Mouse (Mus musculus) retina, postnatal 1 day (tissue): ENCODE data around the gene Pkn3.
A peak's percentile ranks its signal among the peaks of the same experiment; 100 is the strongest.
"Not testable (repeated sequence)": the region's sequence is repeated elsewhere in the genome, so short reads cannot be mapped to it uniquely, and the experiment has no call there.

Experiments used
- DNase-seq: peaks from one replicate; pipeline ENCODE4 v3.0.0-alpha.2; 2012

The Pkn3 gene

GRCm38 (mm10) chr2:30077502-30078348, at the start of gene Pkn3:
Gene Pkn3 (plus strand): TSS chr2:30077684.
- peak; percentile 92 for DNase-seq

DNA sequence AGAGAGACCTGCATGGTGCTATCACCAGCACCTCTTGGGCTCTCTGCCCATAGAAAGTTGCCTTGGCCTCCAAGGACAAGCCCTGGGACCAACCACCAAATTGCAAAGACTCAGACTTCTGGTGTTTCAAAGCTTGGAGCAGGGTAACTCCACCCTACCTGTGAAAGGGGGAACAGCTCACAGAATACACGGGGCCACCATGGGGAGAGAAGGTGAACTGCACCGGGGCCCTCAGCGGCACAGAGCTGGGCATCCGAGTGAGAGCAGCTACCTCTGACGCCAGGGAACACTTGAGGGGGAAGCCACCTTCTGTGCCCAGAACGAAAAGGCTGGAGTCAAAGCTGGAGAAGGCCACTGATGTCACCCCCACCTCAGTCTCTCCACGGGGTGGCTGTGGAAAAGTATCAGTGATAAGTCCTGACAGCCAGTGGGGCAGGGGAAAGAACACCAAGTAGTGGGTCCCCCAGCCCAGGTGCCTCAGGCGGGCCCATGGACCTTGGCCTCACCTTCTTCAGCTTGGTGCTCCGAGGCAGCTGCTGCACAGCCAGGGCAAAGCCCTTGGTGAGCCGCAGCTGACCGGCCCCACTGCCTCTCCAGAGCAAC, 45.1 kb upstream of the Pkn3 start:
- DNase-seq, result peak; percentile 15

- DNase-seq, result no peak
Measured at GRCm38 (mm10) chr2:30032957-30033356, 44.5 kb upstream of the Pkn3 start.

- no peak for DNase-seq
Measured at GRCm38 (mm10) chr2:30037762-30038161, 39.7 kb upstream of the Pkn3 start.

- DNase-seq, result no peak
Measured at GRCm38 (mm10) chr2:30038370-30038769, 39.1 kb upstream of the Pkn3 start.

- DNase-seq, result no peak
Measured at GRCm38 (mm10) chr2:30039687-30040086, 37.8 kb upstream of the Pkn3 start.

DNA sequence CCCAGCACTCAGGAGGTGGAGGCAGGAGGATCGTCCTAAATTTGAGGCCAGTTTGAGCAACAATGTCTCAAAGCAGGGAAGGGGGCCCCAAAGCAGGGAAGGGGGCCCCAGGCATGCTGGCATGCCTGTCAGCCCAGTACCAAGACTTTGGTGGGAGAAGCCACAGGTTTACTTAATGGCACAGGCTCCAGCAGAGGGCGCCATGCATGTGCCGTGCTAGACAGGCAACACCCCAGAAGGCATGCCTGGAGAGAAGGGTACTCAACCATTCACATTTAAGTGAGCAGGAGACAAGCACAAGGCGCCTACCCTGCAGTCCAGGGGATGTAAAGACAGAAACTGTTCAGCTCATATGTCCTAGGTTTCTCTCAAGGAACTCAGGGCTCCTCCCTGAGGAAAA, 35.0 kb upstream of the Pkn3 start:
- peak; percentile 87 for DNase-seq

DNA sequence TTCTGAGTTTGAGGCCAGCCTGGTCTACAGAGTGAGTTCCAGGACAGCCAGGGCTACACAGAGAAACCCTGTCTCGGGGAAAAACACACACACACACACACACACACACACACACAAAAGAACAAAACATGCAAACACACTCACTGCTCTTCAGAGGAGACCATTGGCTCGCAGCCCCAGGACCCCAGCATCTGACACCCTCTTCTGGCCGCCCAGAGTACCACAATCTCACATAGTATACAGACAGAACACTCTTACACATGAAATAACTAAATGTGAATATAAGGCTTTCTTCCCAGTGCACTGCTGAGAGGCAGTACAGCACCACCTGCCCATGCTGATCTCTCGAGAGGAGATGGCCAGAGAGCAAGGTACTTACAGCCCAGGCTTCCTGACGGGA, 32.9 kb upstream of the Pkn3 start:
- no peak for DNase-seq

DNA sequence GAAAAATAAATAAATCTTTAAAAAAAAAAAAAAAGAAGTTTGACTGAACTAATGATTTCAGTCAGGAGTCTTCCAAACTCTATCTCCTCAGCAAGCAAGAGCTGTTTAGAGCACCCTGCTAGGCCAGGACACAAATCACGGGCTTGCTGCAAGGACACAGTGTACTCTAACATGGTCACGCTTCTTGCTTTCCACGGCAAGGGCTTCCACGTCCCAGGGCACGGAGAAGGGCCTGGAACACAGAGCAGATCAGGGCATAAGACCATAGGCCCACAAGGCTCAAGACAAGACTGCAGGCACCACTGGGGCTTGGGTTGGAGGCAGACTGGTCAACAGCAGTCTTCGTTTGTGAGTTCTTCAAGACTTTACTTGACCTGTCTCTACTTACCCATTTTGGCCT, 30.4 kb upstream of the Pkn3 start:
- DNase-seq, result no peak

DNA sequence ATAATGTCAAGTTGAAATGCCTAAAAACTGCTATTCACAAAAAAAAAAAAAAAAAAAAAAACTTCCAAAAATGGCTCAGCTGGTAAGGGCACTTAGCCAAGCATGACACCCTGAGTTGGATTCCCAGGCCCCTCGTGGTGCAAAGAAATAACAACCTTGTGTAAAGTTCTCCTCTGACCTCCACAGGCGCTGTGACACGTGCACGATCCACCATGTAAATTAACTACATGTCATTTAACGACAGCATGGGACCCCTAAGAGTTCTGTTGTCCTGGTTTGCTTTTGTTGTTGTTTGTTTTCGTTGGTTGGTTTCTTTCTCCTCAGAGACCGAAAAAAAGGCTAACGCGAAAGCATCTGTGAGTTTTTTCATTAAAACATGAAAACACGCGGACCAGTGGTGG, 29.4 kb upstream of the Pkn3 start:
- no peak for DNase-seq

GRCm38 (mm10) chr2:30048699-30049388, 28.6 kb upstream of the Pkn3 start, which contains the start of gene Wdr34:
Gene Wdr34 (minus strand): TSS chr2:30048881.
- peak; percentile 99 for DNase-seq

- no peak for DNase-seq
Measured at GRCm38 (mm10) chr2:30049831-30050230, 27.7 kb upstream of the Pkn3 start.

GRCm38 (mm10) chr2:30051992-30052761, 25.3 kb upstream of the Pkn3 start:
- peak; percentile 32 for DNase-seq

- not testable (repeated sequence) for DNase-seq
Measured at GRCm38 (mm10) chr2:30055310-30055709, 22.2 kb upstream of the Pkn3 start.

DNA sequence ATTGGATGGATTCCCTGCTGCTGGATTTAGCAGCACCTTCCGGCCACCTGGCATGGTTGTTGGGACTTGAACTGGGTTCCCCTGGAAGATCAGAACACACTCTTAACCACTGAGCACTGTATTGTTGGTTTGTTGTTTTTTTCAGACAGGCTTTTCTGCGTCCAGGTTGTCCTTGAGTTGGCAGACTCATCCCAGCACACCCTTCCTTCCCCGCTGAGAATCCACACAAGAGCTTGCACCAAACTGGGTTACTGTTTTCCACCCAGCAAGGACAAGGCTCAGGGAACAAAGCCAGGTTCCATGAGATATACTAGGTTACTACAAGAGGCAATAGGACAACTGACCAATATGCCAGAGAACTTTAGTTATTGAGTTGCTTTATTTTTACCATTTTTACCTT, 20.7 kb upstream of the Pkn3 start:
- DNase-seq, result no peak

GRCm38 (mm10) chr2:30057223-30057904, 20.1 kb upstream of the Pkn3 start, which contains the start of gene Set:
Gene Set (plus strand): TSS chr2:30057378.
- DNase-seq, result peak; percentile 58

- peak; percentile 36 for DNase-seq
Measured at GRCm38 (mm10) chr2:30058418-30058817, 19.1 kb upstream of the Pkn3 start.

DNA sequence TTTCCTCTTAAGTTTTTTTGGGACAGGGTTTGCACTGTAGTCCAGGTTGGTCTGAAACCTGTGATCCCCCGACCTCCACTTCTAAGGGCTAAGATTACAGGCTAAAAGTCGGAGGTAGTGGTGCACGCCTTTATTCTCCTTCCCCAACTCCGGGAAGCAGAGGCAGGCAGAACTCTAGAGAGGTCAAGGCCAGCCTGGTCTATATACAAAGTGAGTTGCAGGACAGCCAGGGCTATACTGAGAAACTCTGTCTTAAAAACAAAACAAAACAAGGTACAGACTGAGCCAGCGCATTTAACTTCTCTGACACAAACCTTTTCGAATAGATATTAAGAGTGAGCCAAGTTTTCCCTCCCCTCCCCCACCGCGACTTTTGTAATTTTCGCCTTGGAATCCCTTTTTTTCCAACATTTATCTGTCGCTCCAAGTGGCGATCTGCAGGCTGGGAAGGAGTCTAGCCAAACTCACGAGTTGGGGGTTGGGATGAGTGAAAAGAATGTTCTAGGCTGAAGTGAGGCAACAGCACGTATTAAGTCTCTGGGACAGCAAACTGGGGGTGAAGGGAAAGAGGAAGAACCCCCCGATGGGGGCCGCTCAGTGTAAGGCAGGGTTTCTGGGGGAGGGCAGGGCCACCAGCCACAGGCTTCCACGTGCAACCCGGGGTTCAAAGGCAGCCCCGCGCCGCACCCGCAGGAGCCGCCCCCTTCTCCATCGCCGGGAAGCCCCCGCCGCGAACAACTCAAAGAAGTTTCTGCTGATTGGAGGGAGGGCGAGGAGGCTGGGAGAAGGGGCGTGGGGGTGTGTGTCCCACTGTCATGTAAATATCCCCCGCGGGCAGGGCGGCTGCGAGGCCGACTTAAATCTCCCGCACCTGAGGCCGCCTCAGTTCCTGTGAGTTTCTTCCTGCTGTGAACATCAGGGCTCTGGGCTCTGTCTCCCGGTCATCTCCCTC, 16.0 kb upstream of the Pkn3 start:
- DNase-seq, result peak; percentile 62

GRCm38 (mm10) chr2:30062249-30063093, 15.0 kb upstream of the Pkn3 start:
- peak; percentile 77 for DNase-seq

GRCm38 (mm10) chr2:30063235-30063634, 14.2 kb upstream of the Pkn3 start:
- no peak for DNase-seq
